Mouse (Mus musculus) retina, adult 2 months (tissue): ENCODE data around the gene Prps1.
A peak's percentile ranks its signal among the peaks of the same experiment; 100 is the strongest.
"Not testable (repeated sequence)": the region's sequence is repeated elsewhere in the genome, so short reads cannot be mapped to it uniquely, and the experiment has no call there.

Experiments used
- DNase-seq: peaks from one replicate; pipeline ENCODE4 v3.0.0-alpha.2; 2012; ENCODE audit warnings: low read depth, low spot score

The Prps1 gene

GRCm38 (mm10) chrX:140501401-140502301 is 45.2 kb downstream of the Prps1 start:
- no peak for DNase-seq

DNA sequence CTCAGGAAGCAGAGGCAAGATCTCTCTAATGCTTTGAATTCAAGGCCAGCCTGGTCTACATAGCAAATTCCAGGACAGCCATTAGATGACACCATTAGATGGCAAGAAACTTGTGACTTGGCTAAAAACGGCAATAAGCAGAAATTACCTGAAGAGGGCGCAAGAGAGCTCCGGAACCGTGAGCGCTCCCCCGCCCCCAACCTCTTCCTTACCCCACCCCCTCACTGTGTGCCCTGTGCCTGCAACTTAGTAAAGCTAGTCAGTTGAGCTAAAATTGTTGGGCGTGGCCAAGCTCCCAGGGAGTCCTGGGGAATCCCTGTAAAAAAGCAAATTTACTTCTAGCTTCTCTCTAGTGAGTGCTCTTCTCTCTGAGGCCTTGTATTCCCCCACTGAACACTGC is 47.5 kb downstream of the Prps1 start:
- no peak for DNase-seq

- no peak for DNase-seq
Measured at GRCm38 (mm10) chrX:140505497-140506238, 49.3 kb downstream of the Prps1 start.

DNA sequence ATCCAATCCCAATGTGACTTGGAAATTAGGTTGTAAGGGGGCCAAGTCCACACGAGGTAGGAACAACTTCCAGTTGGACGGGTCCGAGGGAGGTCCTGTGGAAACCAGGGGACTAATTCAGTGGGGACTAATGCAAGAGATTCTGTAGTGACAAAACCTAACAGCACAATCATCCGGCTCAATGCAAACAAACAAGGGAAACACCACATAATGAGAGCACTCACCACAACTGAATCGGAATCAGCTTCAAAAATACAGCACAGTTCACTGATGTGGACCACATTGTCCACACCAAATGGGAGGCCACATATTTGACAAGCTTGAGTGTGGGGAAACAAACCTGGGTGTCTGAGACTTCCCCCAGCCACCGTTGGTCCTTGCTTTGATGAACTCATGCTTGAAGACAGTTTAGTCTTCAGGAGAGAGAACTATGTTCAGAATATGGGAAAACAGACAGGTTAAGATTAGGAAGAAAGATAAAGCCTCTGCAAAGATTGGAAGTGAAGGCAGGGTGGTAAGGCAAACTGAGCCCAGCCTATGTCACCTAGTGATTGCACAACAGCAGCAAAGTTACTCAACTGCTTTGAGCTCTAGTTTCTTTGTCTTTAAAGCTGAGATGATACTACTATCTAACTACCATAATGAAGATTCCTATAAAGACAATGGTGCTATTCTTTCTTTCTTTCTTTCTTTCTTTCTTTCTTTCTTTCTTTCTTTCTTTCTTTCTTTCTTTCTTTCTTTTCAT is 50.2 kb downstream of the Prps1 start:
- DNase-seq, result no peak

GRCm38 (mm10) chrX:140507377-140507776 is 51.0 kb downstream of the Prps1 start:
- no peak for DNase-seq

- DNase-seq, result not testable (repeated sequence)
Measured at GRCm38 (mm10) chrX:140508791-140509190, 52.4 kb downstream of the Prps1 start.

DNA sequence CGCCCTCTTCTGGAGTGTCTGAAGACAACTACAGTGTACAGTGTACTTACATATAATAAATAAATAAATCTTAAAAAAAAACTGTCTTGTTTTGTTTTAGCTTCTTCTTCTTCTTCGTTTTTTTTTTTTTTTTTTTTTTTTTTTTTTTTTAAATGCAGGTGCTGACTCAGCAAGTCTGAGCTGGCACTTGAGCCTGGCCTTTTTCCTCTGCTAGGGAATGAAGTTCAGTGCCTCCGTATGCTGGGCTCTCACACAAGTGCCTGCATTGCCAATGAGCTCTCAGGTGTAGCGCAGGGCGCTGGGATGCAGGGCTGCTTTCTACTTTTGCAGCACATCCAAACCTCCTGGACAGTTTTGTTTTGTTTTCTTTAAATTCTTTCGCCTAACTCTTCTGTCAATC is 53.4 kb downstream of the Prps1 start:
- DNase-seq, result no peak

- DNase-seq, result no peak
Measured at GRCm38 (mm10) chrX:140510696-140511429, 54.5 kb downstream of the Prps1 start.

DNA sequence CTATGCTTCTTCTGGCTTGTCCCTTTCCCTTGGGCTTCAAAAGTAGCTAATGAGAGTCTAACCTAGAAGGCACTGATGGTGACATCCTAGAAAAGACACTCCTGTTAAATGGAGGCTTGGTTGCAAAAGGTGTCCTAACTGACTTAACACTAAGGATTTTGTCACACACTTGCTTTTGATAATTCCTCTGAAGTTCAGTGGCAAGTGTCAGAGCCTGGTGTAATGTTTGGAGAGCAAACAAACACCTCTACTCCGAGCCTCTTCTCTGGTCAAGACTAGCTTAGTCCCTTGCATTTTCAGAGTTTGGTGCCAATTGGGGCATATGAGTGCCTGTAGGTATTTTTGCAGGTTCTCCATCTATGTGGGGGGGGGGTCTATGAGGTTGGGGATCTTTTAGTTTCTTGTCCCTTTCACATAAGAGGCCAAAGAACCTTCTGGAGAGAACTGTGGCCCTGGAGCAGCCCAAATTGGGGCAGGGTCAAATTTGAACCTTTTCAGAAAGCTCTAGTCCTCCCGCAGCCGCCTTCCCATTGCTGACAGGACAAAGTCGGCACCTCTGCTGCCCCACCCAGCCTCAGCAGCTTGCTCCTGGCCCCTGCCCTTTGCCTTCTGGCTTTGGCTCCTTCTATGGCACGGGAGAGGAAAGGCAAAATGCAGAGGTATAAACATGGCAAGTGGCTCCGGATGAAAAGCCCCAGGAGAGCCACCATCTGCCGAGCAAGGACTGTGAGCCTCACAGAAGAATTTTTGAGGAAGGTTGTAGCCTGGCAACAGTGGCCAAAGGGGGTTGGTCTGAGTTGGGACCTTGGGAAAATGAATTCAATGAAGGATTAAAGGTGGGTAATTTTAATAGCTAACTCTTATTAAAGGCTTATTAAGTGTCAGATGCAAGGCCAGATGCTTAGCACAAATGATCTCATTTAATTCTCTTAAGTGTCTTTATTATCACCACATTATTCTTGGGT is 55.6 kb downstream of the Prps1 start:
- no peak for DNase-seq

GRCm38 (mm10) chrX:140513379-140513778 is 57.0 kb downstream of the Prps1 start:
- no peak for DNase-seq

DNA sequence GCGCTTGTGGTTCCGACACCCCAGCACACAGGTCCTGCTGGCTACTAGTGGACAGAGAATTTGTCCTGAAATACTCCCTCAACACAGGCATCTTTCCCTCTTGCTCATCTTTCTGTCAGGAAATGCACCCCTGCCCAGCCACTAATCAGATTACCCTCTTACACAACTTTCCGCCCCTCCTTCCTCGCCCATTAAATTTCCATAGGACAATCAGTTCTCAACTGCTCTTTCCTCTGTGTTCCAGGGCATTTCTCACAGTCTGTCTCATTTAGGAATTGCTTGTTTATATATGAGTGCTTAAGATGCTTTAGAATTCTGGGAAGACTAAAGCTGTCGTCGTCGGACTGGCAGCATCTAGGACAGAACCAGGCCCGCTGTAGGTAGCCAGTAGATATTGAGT is 61.9 kb downstream of the Prps1 start:
- no peak for DNase-seq

DNA sequence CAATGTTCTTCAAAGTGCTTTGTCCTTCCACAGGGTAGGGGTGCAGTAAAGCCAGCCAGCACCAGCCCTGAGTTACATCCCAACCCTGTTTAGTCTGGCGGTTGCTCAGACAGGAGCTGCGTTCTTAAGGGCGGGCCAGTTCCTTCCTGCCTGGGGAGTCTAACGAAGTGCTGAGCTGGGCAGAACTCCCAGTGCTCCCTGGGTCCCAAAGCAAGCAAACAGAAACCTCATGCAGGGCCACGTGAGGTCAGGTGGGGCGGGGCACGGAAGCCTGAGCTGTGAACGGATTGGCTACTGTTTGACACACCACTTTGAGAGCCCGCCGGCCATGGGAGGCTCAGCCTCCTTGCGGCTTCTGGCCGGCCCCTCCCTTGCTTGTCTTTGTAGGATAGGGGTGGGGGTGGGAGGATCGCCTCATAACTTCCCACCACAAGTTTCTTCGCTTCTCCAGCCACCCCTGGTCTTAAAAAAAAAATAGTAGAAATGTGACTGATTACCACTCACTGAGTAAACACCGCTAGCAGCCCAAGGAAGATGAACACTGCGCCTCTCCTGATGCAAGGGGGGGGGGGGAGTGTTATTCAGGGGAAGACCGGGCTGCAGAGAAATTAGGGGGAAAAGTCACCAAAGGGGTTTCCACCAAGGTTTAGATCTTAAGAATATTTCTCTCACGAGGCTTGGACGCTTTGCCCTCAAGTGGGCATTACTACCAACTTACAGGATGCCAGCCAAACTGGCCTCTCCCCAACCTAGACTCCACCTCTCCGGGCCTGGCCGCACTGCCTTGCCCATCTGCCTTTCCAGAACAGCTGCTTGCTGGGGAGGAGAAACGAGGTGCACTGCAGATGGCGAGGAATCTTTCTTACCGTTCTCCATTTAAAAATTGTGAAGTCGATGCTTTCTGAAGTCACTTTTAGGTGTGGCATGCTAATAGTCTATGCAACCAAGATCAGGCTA is 64.0 kb downstream of the Prps1 start:
- peak; percentile 52 for DNase-seq

GRCm38 (mm10) chrX:140522071-140522765 is 65.8 kb downstream of the Prps1 start:
- no peak for DNase-seq

GRCm38 (mm10) chrX:140524231-140524630 is 67.8 kb downstream of the Prps1 start:
- no peak for DNase-seq
